Mouse (Mus musculus): ENCODE measurements around the gene Wdr78. TPM values are rescaled to one million over a fixed set of nuclear protein-coding genes. Genes with fewer than 3 reads are reported as not detected.

The Wdr78 gene
- polyA plus RNA-seq, 1 experiment from 2014 or later = 2.0 TPM

Other genes starting within 250 kb of the Wdr78 start
- not detected in 2 replicates for gene Tctex1d1, start 135.9 kb downstream of the Wdr78 start, polyA plus RNA-seq (2016; fragmentation: Nextera tagmentation; extraction: Ambion mirVana)
- gene Insl5, start 87.7 kb downstream of the Wdr78 start, polyA plus RNA-seq (2016; fragmentation: Nextera tagmentation; extraction: Ambion mirVana) = not detected in 2 replicates
- gene Mier1, start 165 bp downstream of the Wdr78 start, polyA plus RNA-seq (2016; fragmentation: Nextera tagmentation; extraction: Ambion mirVana) = 33.8 and 35.9 TPM in 2 replicates
- gene Slc35d1, start 100.6 kb upstream of the Wdr78 start, polyA plus RNA-seq (2016; fragmentation: Nextera tagmentation; extraction: Ambion mirVana) = 9.2 and 10.8 TPM in 2 replicates
- gene 4921539E11Rik, start 176.3 kb upstream of the Wdr78 start, polyA plus RNA-seq (2016; fragmentation: Nextera tagmentation; extraction: Ambion mirVana) = not detected in 2 replicates
- gene Oma1, start 199.3 kb upstream of the Wdr78 start, polyA plus RNA-seq (2016; fragmentation: Nextera tagmentation; extraction: Ambion mirVana) = 20.4 and 21.1 TPM in 2 replicates

All from heart, embryonic 12.5 days (tissue).